ENCODE assay signal across 9 mouse cellular contexts in genomic region chr17:65737622-65738021, GRCm38 (mm10). TPM values are rescaled to one million over a fixed set of nuclear protein-coding genes. Genes with fewer than 3 reads are reported as not detected.
DNase-seq lines count a peak whose midpoint lies in the region; ATAC-seq and TF ChIP-seq lines count a peak whose summit lies in the region.
"Had no signal": no experiment of that assay in that cellular context is flagged by ENCODE, and none has a peak within 500 bp of the region (broad histone marks: within the 10 kb centered on the region; RNA-seq: fewer than 3 reads in every experiment).

No protein-coding gene starts in this region.

- WGBS in heart, postnatal 0 days = 58% methylated on average over 6 of the region's 6 CpGs
- 50% methylated on average over 6 of the region's 6 CpGs for WGBS in liver, embryonic 13.5 days (ENCODE audit: insufficient replicate concordance)
- WGBS in hindbrain, postnatal 0 days = 82% methylated on average over 6 of the region's 6 CpGs
- WGBS in forebrain, embryonic 10.5 days = 90% methylated on average over 6 of the region's 6 CpGs

- H3K9me3 ChIP-seq in heart, postnatal 0 days (replicated peaks; ENCODE audit: control insufficient read depth, low read length) = 0 out of 2 replicates have a peak, but pooled peaks cover 5% of the 10 kb centered on the region
- H3K9me3 ChIP-seq in liver, embryonic 13.5 days (replicated peaks) = no peaks in the 10 kb centered on the region
- H3K9me3 ChIP-seq in hindbrain, postnatal 0 days (ENCODE audit: low read length) = no peaks in the 10 kb centered on the region
- no peaks in the 10 kb centered on the region for H3K9me3 ChIP-seq in forebrain, embryonic 10.5 days
- H3K9me3 ChIP-seq: forebrain, embryonic 15.5 days had no signal

- intact Hi-C loops in left cerebral cortex, postnatal 36 days (cut with DNase I) = no loop called here
- intact Hi-C loops in left cerebral cortex, postnatal 14 days (cut with DNase I) = no loop called here

- no peak for TF ChIP-seq EP300 in heart, postnatal 0 days (IDR thresholded peaks at IDR 0.05; ENCODE audit: low read depth)

- no peak overlapping the region for H3K4me2 ChIP-seq in heart, postnatal 0 days (ENCODE audit: low read depth, low read length)
- H3K4me2 ChIP-seq in liver, embryonic 13.5 days = no peak overlapping the region
- no peak overlapping the region for H3K4me2 ChIP-seq in hindbrain, postnatal 0 days (ENCODE audit: low read depth, low read length)
- H3K4me2 ChIP-seq: forebrain, embryonic 15.5 days had no signal

- H3K9ac ChIP-seq in heart, postnatal 0 days (replicated peaks; ENCODE audit: low read depth, low read length) = no peak overlapping the region
- H3K9ac ChIP-seq in liver, embryonic 13.5 days = no peak overlapping the region
- H3K9ac ChIP-seq in hindbrain, postnatal 0 days (replicated peaks; ENCODE audit: low read length) = no peak overlapping the region
- H3K9ac ChIP-seq: forebrain, embryonic 15.5 days had no signal

- DNase-seq in 416B (ENCODE audit: low read depth) (peak; percentile 96), adipocyte (ENCODE audit: low spot score) (peak; percentile 88)
- peak; percentile 40 for DNase-seq in heart, postnatal 0 days (ENCODE audit: low spot score)
- no peak for DNase-seq in liver, embryonic 13.5 days
- DNase-seq in left cerebral cortex, postnatal 36 days (ENCODE audit: low spot score in 2 of 2) = no peak
- DNase-seq in left cerebral cortex, postnatal 14 days (ENCODE audit: low spot score in 2 of 2) = no peak
- no peak for DNase-seq in hindbrain, postnatal 0 days (ENCODE audit: low spot score)
- no peak for DNase-seq in forebrain, embryonic 10.5 days (ENCODE audit: extremely low spot score, low spot score)

- TF ChIP-seq CTCF in heart, postnatal 0 days (IDR thresholded peaks at IDR 0.05; ENCODE audit: low read depth) = no peak
- no peak for TF ChIP-seq CTCF in hindbrain, postnatal 0 days (IDR thresholded peaks at IDR 0.05; ENCODE audit: low read depth)

- peaks cover 5% of the 10 kb centered on the region; the same call in 1 of the 2 replicates for H3K4me1 ChIP-seq in heart, postnatal 0 days (ENCODE audit: control insufficient read depth, insufficient read depth)
- no peaks in the 10 kb centered on the region; the same call in 1 of the 2 replicates for H3K4me1 ChIP-seq in liver, embryonic 13.5 days (replicated peaks)
- peaks cover under 1% of the 10 kb centered on the region; the same call in 1 of the 2 replicates for H3K4me1 ChIP-seq in hindbrain, postnatal 0 days (ENCODE audit: insufficient read depth, low read length)
- peaks cover 9% of the 10 kb centered on the region for H3K4me1 ChIP-seq in forebrain, embryonic 10.5 days

- peak; percentile 85 for ATAC-seq in heart, postnatal 0 days (ENCODE audit: insufficient read depth, low read depth)
- ATAC-seq in liver, embryonic 13.5 days (ENCODE audit: low read depth) = 0 out of 2 replicates have a peak, but pooled peaks have one; percentile 34
- ATAC-seq in hindbrain, postnatal 0 days = no peak
- ATAC-seq: forebrain, embryonic 15.5 days had no signal

- H3K36me3 ChIP-seq in heart, postnatal 0 days (replicated peaks; ENCODE audit: control insufficient read depth, insufficient read depth, low read length) = no peaks in the 10 kb centered on the region
- no peaks in the 10 kb centered on the region for H3K36me3 ChIP-seq in liver, embryonic 13.5 days
- no peaks in the 10 kb centered on the region for H3K36me3 ChIP-seq in hindbrain, postnatal 0 days (ENCODE audit: insufficient read depth, low read length)
- H3K36me3 ChIP-seq in forebrain, embryonic 10.5 days (replicated peaks) = no peaks in the 10 kb centered on the region; the same call in 1 of the 2 replicates
- H3K36me3 ChIP-seq: forebrain, embryonic 15.5 days had no signal

- H3K4me3 ChIP-seq in heart, postnatal 0 days (ENCODE audit: low read depth, low read length) = no peak overlapping the region
- no peak overlapping the region for H3K4me3 ChIP-seq in liver, embryonic 13.5 days (replicated peaks)
- H3K4me3 ChIP-seq in hindbrain, postnatal 0 days (ENCODE audit: low read length) = no peak overlapping the region
- no peak overlapping the region for H3K4me3 ChIP-seq in forebrain, embryonic 10.5 days
- H3K4me3 ChIP-seq: forebrain, embryonic 15.5 days had no signal

- peak overlapping the region; percentile 48 for H3K27ac ChIP-seq in heart, postnatal 0 days (ENCODE audit: low read depth)
- peak overlapping the region; percentile 34; the same call in 1 of the 2 replicates for H3K27ac ChIP-seq in liver, embryonic 13.5 days
- no peak overlapping the region for H3K27ac ChIP-seq in hindbrain, postnatal 0 days
- H3K27ac ChIP-seq in forebrain, embryonic 10.5 days = no peak overlapping the region
- H3K27ac ChIP-seq: forebrain, embryonic 15.5 days had no signal

- no peaks in the 10 kb centered on the region for H3K27me3 ChIP-seq in heart, postnatal 0 days (ENCODE audit: control insufficient read depth, insufficient read depth, low read length)
- no peaks in the 10 kb centered on the region for H3K27me3 ChIP-seq in liver, embryonic 13.5 days
- no peaks in the 10 kb centered on the region for H3K27me3 ChIP-seq in hindbrain, postnatal 0 days (ENCODE audit: insufficient read depth, low read length)
- no peaks in the 10 kb centered on the region for H3K27me3 ChIP-seq in forebrain, embryonic 10.5 days (ENCODE audit: poor library complexity, severe bottlenecking)
- H3K27me3 ChIP-seq: forebrain, embryonic 15.5 days had no signal

RNA-seq across cellular contexts. Expression of gene Rab31, which starts 34.9 kb away (rescaled TPM):
- 38.1 and 44.1 TPM in 2 replicates for total RNA-seq in heart, postnatal 0 days (2014; rRNA removed; ENCODE audit: low replicate concordance)
- polyA plus RNA-seq in heart, postnatal 0 days (2015; fragmentation: Nextera tagmentation; extraction: Ambion mirVana) = 20.7 and 22.5 TPM in 2 replicates
- 4.5 and 5.3 TPM in 2 replicates for polyA plus RNA-seq in liver, embryonic 13.5 days (2015; fragmentation: Nextera tagmentation; extraction: Ambion mirVana)
- total RNA-seq in left cerebral cortex, postnatal 36 days (2021) = 10 to 100 TPM; 62.7 to 65.7 TPM
- 10 to 100 TPM; 76.0 to 87.4 TPM for total RNA-seq in left cerebral cortex, postnatal 14 days (2021)
- 88.1 and 89.8 TPM in 2 replicates for total RNA-seq in hindbrain, postnatal 0 days (2014; rRNA removed)
- polyA plus RNA-seq in hindbrain, postnatal 0 days (2015; fragmentation: Nextera tagmentation; extraction: Ambion mirVana) = 67.2 and 70.9 TPM in 2 replicates
- 58.6 and 64.7 TPM in 2 replicates for polyA plus RNA-seq in forebrain, embryonic 10.5 days (2016; fragmentation: Nextera tagmentation; extraction: Ambion mirVana)

RNA-seq across cellular contexts. Expression of gene Ppp4r1, which starts 44.8 kb away (rescaled TPM):
- total RNA-seq in heart, postnatal 0 days (2014; rRNA removed; ENCODE audit: low replicate concordance) = 29.2 and 52.4 TPM in 2 replicates
- 19.5 and 22.0 TPM in 2 replicates for polyA plus RNA-seq in heart, postnatal 0 days (2015; fragmentation: Nextera tagmentation; extraction: Ambion mirVana)
- polyA plus RNA-seq in liver, embryonic 13.5 days (2015; fragmentation: Nextera tagmentation; extraction: Ambion mirVana) = 10.1 and 12.2 TPM in 2 replicates
- 10 to 100 TPM; 37.4 to 64.8 TPM for total RNA-seq in left cerebral cortex, postnatal 36 days (2021)
- total RNA-seq in left cerebral cortex, postnatal 14 days (2021) = 10 to 100 TPM; 45.8 to 58.0 TPM
- 39.4 and 48.6 TPM in 2 replicates for total RNA-seq in hindbrain, postnatal 0 days (2014; rRNA removed)
- polyA plus RNA-seq in hindbrain, postnatal 0 days (2015; fragmentation: Nextera tagmentation; extraction: Ambion mirVana) = 24.9 and 26.2 TPM in 2 replicates
- 61.5 and 66.0 TPM in 2 replicates for polyA plus RNA-seq in forebrain, embryonic 10.5 days (2016; fragmentation: Nextera tagmentation; extraction: Ambion mirVana)

Comparison
In these comparisons a context has a peak if more than half of its experiments do, and no peak if none do; other contexts are left out.
1. DNase-seq: peak in 416B (single experiment), adipocyte (single experiment) and heart, postnatal 0 days (single experiment); none in liver, embryonic 13.5 days (single experiment), left cerebral cortex, postnatal 36 days (0 of 2), left cerebral cortex, postnatal 14 days (0 of 2), hindbrain, postnatal 0 days (single experiment) and forebrain, embryonic 10.5 days (single experiment).
2. H3K27ac ChIP-seq: peak in heart, postnatal 0 days (single experiment) and liver, embryonic 13.5 days (single experiment); none in hindbrain, postnatal 0 days (single experiment) and forebrain, embryonic 10.5 days (single experiment).